Mouse (Mus musculus) neural tube, embryonic 14.5 days (tissue): Measurements from ENCODE around the gene Sart3. TPM values are rescaled to one million over a fixed set of nuclear protein-coding genes. Genes with fewer than 3 reads are reported as not detected.
A peak's percentile ranks its signal among the peaks of the same experiment; 100 is the strongest.
"Not testable (repeated sequence)": the region's sequence is repeated elsewhere in the genome, so short reads cannot be mapped to it uniquely, and the experiment has no call there.

ENCODE experiments used
- ATAC-seq: fragments of 200-750 bp; cut with Nextera tagmentation; 2 replicates; pipeline ENCODE4 v1.8.0; 2017; ENCODE audit warnings: low read depth, mild to moderate bottlenecking, moderate TSS enrichment, moderate library complexity
- H3K27ac ChIP-seq: fragments of 300-500 bp; sonication (generic); 2 replicates; pipeline ENCODE4 v1.5.1; 2014; ENCODE audit warnings: low read depth, mild to moderate bottlenecking, control low read depth, low read length, moderate library complexity, mixed read lengths
- H3K27me3 ChIP-seq: fragments of 300-500 bp; sonication (generic); 2 replicates; pipeline ENCODE4 v1.6.1; 2014; ENCODE audit warnings: low read length; ENCODE audit not compliant: control insufficient read depth, insufficient read depth
- H3K36me3 ChIP-seq: fragments of 300-500 bp; sonication (generic); 2 replicates; pipeline ENCODE4 v1.6.1; 2014; ENCODE audit warnings: low read length, mixed read lengths; ENCODE audit not compliant: control insufficient read depth, insufficient read depth
- H3K4me1 ChIP-seq: fragments of 300-500 bp; sonication (generic); 2 replicates; pipeline ENCODE4 v1.6.1; 2014; ENCODE audit warnings: low read length; ENCODE audit not compliant: control insufficient read depth, insufficient read depth
- H3K4me2 ChIP-seq: fragments of 300-500 bp; sonication (generic); 2 replicates; pipeline ENCODE4 v1.6.1; 2014; ENCODE audit warnings: mild to moderate bottlenecking, low read depth, low read length, control low read depth
- H3K4me3 ChIP-seq: fragments of 300-500 bp; sonication (generic); 2 replicates; pipeline ENCODE4 v1.5.1; 2014; ENCODE audit warnings: low read depth, low read length, control low read depth, mixed read lengths
- H3K9ac ChIP-seq: fragments of 300-500 bp; sonication (generic); replicated peaks from 2 replicates; pipeline ENCODE4 v1.6.1; 2014; ENCODE audit warnings: low read depth, mild to moderate bottlenecking, control low read depth, low read length, mixed read lengths
- H3K9me3 ChIP-seq: fragments of 300-500 bp; sonication (generic); 2 replicates; pipeline ENCODE4 v1.6.1; 2016; ENCODE audit warnings: low read length; ENCODE audit not compliant: control insufficient read depth
- WGBS: fragments of 180-500 bp; shearing (Covaris S2); extraction: QIAGEN DNeasy Blood & Tissue Kit; methylation state at CpG from one replicate; pipeline ENCODE4 v1.1.7; 2014; 5-methylcytosine and 5-hydroxymethylcytosine counted together
- polyA plus RNA-seq: library from polyadenylated mRNA; unstranded; fragments of >200 nt; fragmentation: Nextera tagmentation; extraction: Ambion mirVana; gene quantifications from 2 replicates; pipeline ENCODE4 v1.2.1, GENCODE M21; 2014

Sart3 gene
- polyA plus RNA-seq, result 33.7 and 37.1 TPM in 2 replicates

GRCm38 (mm10) chr5:113772450-113772895, at the start of gene Sart3, which contains the start of gene Iscu:
TSS of gene Sart3 (minus strand) at chr5:113772510.
TSS of gene Iscu (plus strand) at chr5:113772748.
- Histone ChIP-seq H3K27ac (peak within 1 kb of the TSS; percentile 99), H3K27me3 (no peaks in the 10 kb centered on the region), H3K9ac (peak within 1 kb of the TSS; percentile 93), H3K9me3 (no peaks in the 10 kb centered on the region), H3K4me2 (peak within 1 kb of the TSS; percentile 85), H3K36me3 (peaks cover 21% of the 10 kb centered on the region), H3K4me3 (peak within 1 kb of the TSS; percentile 98), H3K4me1 (peaks cover 22% of the 10 kb centered on the region; the same call in 1 of the 2 replicates)
- peak; percentile 82 for ATAC-seq
- under 1% methylated on average over 48 of the region's 49 CpGs for WGBS

DNA sequence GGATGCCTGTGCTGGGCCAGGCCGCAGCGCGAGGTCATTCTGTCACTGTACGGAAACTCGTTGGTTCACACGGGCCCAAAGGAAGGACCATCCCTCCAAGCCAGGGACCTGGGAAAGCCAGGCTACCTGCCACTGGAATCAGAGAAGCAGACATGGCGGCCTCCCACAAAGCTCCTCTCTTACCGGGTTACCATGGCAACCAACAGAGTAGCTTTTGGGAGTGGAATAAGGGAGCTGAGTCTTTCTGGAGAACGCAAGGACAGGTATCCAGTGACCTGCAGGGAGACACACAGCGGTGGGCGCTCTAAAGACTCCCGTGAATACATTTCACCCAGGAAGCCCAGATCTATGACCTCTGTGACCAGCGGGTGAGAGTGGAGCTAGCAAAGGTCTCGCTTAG, 46.3 kb upstream of the Sart3 start:
- no peak for ATAC-seq
- no peak overlapping the region for H3K4me3 ChIP-seq
- no peak overlapping the region for H3K9ac ChIP-seq
- no peaks in the 10 kb centered on the region for H3K27me3 ChIP-seq
- no peaks in the 10 kb centered on the region for H3K36me3 ChIP-seq
- H3K4me1 ChIP-seq, result no peaks in the 10 kb centered on the region
- no peak overlapping the region for H3K27ac ChIP-seq
- H3K4me2 ChIP-seq, result no peak overlapping the region
- 73% methylated on average over 14 of the region's 14 CpGs for WGBS
- H3K9me3 ChIP-seq, result no peaks in the 10 kb centered on the region

GRCm38 (mm10) chr5:113815638-113816152, 43.4 kb upstream of the Sart3 start:
- WGBS, result 15% methylated on average over 15 of the region's 15 CpGs
- Histone ChIP-seq H3K4me3 (no peak overlapping the region), H3K9me3 (no peaks in the 10 kb centered on the region), H3K4me2 (no peak overlapping the region), H3K27me3 (no peaks in the 10 kb centered on the region), H3K36me3 (no peaks in the 10 kb centered on the region), H3K9ac (0 out of 2 replicates have a peak overlapping the region, but pooled peaks have one; percentile 1), H3K27ac (no peak overlapping the region), H3K4me1 (no peaks in the 10 kb centered on the region)
- ATAC-seq, result no peak

DNA sequence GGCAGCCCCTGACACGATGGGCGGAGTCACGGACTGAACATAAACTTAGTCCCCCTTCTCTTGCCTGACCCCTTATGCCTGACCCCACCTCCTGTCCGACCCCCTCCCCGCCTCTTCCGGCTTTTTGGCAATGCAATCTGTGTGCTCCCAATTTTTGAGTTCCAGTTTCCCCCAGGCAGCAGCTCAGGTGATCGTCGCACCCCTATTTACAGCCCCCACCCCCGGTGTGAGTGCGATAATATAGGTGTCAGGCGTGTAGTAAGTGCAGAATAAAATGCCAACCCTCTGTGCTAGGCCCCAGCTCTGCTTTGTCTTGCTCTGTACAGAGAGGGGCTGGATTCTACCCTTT, 42.7 kb upstream of the Sart3 start:
- whole genome bisulfite sequencing, result 59% methylated on average over 11 of the region's 11 CpGs
- ATAC-seq, result no peak
- no peak overlapping the region for H3K4me2 ChIP-seq
- no peaks in the 10 kb centered on the region for H3K27me3 ChIP-seq
- no peak overlapping the region for H3K27ac ChIP-seq
- H3K4me3 ChIP-seq, result no peak overlapping the region
- H3K9me3 ChIP-seq, result no peaks in the 10 kb centered on the region
- H3K4me1 ChIP-seq, result no peaks in the 10 kb centered on the region
- no peaks in the 10 kb centered on the region for H3K36me3 ChIP-seq
- H3K9ac ChIP-seq, result no peak overlapping the region

- Histone ChIP-seq H3K36me3 (no peaks in the 10 kb centered on the region), H3K9ac (no peak overlapping the region), H3K9me3 (no peaks in the 10 kb centered on the region), H3K4me3 (no peak overlapping the region), H3K27me3 (no peaks in the 10 kb centered on the region), H3K4me2 (no peak overlapping the region), H3K27ac (no peak overlapping the region), H3K4me1 (no peaks in the 10 kb centered on the region)
- WGBS, result 40% methylated on average over 27 of the region's 27 CpGs
- ATAC-seq, result no peak
These were observed 42.1 kb upstream of the Sart3 start for GRCm38 (mm10) chr5:113814111-113815040.

DNA sequence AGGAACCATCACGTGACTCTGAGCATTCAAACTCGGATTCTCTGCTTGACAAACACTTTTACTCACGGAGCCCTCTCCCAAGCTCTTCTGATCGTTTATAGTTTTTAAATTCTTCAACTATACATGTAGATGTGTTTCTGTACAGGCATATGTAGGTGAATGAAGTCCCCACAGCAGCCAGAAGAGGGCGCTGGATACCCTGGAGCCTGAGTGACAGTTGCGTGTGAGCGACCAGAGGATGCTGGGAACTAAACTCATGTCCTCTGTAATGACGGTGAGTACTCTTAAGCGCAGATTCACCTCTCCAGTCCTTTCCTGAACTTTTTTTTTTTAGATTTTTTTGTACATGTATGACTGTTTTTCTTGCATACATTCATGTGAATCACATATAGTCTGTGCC, 41.3 kb upstream of the Sart3 start:
- no peaks in the 10 kb centered on the region for H3K36me3 ChIP-seq
- H3K4me2 ChIP-seq, result no peak overlapping the region
- 25% methylated on average over 9 of the region's 9 CpGs for WGBS
- no peaks in the 10 kb centered on the region for H3K27me3 ChIP-seq
- no peak overlapping the region for H3K9ac ChIP-seq
- H3K4me1 ChIP-seq, result no peaks in the 10 kb centered on the region
- no peak overlapping the region for H3K4me3 ChIP-seq
- no peaks in the 10 kb centered on the region for H3K9me3 ChIP-seq
- ATAC-seq, result no peak
- no peak overlapping the region for H3K27ac ChIP-seq

- H3K27me3 ChIP-seq, result no peaks in the 10 kb centered on the region
- H3K27ac ChIP-seq, result no peak overlapping the region
- H3K4me1 ChIP-seq, result no peaks in the 10 kb centered on the region
- H3K9ac ChIP-seq, result no peak overlapping the region
- H3K9me3 ChIP-seq, result no peaks in the 10 kb centered on the region
- WGBS, result 90% methylated on average over 2 of the region's 2 CpGs
- H3K4me2 ChIP-seq, result no peak overlapping the region
- H3K4me3 ChIP-seq, result no peak overlapping the region
- H3K36me3 ChIP-seq, result no peaks in the 10 kb centered on the region
- ATAC-seq, result no peak
These were observed 40.3 kb upstream of the Sart3 start for GRCm38 (mm10) chr5:113812638-113813037.

GRCm38 (mm10) chr5:113811824-113812420, 39.6 kb upstream of the Sart3 start:
- not testable (repeated sequence) for ATAC-seq, H3K27me3 ChIP-seq, H3K9me3 ChIP-seq, H3K9ac ChIP-seq, H3K36me3 ChIP-seq, H3K4me1 ChIP-seq, H3K4me2 ChIP-seq, H3K4me3 ChIP-seq, H3K27ac ChIP-seq
- WGBS, result 25% methylated on average over 11 of the region's 12 CpGs

GRCm38 (mm10) chr5:113810111-113810510, 37.8 kb upstream of the Sart3 start:
- Histone ChIP-seq H3K27me3 (no peaks in the 10 kb centered on the region), H3K9ac (no peak overlapping the region), H3K9me3 (no peaks in the 10 kb centered on the region), H3K4me2 (no peak overlapping the region), H3K36me3 (no peaks in the 10 kb centered on the region), H3K4me3 (no peak overlapping the region), H3K27ac (no peak overlapping the region), H3K4me1 (no peaks in the 10 kb centered on the region)
- no peak for ATAC-seq
- 94% methylated on average over 4 of the region's 4 CpGs for WGBS
